Mouse (Mus musculus) urinary bladder, postnatal 4 days (tissue): Measurements from ENCODE around the gene Faim.
A peak's percentile ranks its signal among the peaks of the same experiment; 100 is the strongest.

Experiments
- DNase-seq, 2 experiments: peaks; one replicate each; pipeline ENCODE4 v3.0.0; 2021 to 2022; ENCODE audit warnings: low spot score in 2 of 2

Gene Faim

DNA sequence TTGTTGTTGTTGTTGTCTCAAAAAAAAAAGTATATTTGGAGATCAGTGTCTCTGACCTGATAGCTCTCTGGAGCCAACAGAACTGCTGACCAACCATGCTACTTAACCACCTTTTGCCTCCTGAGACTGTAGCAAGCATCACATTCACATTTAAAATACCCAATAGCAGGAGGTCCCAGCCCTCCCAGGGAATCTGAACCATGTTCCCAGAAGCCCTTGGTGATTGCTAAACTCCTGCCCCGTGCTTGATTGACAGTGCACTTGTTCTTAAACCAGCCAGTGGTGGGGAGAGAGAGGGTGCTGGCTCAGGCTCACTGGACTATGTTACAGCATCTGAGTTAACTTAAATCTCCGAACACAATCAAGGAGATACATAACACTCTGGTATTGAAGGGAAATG, 11.3 kb upstream of the Faim start:
- DNase-seq, result no peak

DNA sequence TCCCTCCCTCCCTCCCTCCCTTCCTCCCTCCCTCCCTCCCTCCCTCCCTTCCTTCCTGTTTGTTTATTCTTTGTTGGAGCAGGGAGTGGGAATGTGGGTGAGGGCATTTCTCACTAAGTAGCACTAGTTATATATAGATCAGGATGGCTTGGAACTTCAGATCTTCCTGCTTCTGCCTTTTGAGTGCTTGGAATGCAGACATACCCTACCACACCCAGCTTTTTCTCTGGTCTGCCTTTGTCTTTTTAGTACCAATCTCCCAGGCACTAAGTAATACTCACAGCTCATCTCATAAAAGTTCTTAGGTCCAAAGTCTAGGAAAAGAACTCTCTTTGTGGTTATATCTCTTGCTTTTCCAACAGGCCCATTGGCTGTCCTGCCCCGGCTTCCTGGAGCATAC, 10.1 kb upstream of the Faim start:
- DNase-seq, result no peak

DNA sequence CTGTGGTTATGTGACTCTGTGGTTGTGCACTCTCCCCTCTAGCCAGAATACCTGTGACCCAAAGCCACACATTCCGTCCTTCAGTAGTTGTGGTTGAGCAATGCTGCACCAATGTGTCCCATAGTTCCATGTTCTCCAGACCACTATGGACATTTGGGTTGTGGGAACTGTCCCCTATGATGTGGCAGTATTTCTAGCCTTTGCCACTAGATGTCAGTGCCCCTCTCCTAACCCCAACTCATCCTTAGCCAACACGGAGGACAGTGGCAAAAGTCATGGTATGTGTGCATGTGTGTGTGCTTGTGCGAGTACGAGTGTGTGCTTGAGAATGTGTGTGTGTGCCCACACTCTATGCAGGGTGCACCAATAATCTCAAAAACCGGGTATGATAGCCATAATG, 9.7 kb upstream of the Faim start:
- DNase-seq, result no peak

DNA sequence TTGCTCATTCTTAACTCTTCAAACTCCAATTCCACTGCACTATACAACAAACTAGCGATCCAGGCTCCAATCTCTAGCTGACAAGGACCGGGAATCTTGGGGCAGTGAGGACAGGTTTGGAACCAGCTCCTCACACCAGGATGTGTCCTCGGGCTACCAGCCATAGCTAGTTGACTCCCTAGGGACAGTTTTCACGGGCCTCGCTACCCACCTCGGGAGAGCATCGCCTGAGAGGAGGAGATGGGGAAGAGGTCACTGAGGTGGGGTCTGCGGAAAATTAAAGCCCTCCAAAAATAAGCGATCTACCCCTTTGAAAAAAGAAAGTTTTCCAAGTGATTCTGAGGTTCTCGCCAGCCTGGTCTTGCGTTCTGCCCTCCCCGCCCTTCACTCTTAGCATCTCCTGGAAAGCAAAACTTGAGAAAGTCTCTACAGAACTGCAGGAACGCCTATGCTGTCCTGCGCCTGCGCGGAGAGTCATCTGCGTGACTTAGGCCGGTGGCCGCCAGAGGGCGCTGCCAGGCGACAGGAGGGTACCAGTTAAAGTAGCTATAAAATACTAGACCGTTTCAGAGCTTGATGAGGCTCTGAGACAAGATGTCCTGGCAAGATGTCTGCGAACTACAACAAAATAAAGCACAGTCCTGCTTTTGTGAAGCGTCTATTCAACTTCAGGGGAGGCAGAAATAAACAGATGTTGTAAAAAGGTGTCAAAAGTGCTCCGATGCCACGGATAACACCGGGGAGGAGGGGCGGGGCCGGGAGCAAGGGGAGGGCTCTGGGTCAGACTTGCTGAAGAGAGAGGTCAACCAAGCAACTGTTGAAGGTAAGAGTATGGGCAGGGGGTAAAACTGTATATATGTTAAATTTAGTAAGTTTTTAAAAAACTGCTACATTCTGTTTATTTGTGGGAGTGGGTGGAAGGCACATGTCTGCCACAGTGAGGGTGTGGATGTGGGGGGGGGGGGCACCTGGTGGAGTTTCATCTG, 6.4 kb upstream of the Faim start:
- peak; percentile 76 to 90 for DNase-seq

DNA sequence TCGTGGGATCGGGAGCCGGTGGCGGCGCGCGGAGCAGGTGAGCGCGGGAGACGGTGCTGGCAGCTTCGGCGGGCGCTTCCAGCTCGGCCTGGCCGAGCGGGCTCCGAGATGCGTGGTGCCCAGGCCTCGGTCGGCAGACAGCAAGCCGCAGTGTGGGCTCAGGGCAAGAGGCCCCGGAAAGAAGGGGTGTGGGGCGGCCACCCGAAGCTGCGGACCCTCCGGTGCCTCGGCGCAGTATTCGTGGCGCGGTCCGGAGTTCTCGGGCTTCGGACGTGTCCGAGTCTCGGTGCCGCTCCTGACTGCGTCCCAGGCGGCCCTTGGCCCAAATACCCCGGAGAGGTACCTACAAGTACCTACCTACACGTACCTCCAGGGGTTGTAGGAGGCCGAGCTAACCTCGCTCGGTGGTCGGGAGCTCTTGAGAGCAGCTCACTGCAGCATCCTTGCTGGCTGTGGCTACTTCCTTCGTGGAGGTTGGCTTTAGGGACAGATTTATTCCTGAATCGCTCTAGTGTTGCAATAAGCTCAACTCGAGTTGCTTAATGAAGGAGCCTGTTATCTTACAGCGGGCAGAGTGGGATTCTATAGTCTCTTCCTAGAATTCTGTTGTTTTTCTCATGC, 413 bp downstream of the Faim start:
- DNase-seq, result no peak

DNA sequence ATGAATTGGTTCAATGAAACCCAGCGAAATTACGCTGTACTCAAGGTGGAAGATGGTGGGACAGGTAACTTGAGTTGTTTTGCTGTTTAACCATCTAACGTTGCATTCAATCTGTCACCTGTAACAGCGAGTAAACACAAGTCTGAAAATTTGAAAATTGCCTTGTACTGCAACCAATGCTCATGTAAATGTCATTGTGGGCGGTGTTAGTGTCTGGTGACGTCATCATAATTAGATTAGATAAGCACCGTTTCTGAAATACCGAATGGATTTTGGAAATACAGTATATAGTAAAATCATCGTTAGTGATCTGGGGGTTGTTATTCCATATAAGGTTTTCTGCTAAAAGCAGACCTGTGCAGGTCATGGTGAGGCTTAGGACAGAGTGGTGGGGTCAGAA, 958 bp downstream of the Faim start:
- DNase-seq, result no peak

DNA sequence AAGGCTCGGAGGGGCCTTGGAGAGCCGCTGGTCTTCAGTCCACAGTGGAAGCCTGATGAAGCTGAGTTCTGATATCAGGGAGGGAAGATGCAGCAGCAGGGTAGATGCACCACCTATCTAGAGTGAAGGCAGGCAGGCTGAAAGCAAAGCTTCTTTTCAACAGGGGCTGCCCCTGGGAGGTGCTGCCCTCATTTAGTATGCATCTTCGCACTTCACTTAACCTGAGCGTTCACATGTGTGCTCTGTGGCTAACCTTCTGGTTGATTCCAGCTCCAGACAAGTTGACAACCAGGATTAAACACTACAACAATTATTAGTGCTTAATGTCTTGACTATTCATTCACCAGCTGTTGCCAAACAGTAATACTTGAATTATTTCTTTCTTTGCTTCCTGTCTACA, 7.9 kb downstream of the Faim start:
- no peak for DNase-seq

DNA sequence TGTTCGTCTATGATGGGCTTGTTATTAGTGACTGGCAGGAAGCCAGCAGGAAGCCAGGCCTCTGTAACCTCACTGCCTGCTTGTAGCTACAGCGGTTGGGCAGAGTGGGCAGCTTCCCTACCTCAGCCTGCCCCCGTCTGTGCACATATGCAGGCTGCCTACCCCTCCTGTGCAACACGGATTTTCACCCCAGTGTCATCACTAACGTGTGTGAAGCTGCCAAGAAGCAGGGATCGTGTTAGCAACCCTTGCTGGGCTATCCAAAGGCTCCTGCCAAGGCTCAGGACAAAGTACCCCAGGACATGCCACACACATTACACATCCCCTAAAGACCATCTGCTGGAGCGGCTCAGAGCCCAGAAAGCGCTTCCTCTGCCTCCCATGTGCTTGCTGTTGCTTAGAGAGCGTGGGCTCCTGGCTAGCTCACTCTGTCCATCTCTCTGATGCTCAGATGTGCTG, 13.7 kb downstream of the Faim start:
- no peak for DNase-seq

DNA sequence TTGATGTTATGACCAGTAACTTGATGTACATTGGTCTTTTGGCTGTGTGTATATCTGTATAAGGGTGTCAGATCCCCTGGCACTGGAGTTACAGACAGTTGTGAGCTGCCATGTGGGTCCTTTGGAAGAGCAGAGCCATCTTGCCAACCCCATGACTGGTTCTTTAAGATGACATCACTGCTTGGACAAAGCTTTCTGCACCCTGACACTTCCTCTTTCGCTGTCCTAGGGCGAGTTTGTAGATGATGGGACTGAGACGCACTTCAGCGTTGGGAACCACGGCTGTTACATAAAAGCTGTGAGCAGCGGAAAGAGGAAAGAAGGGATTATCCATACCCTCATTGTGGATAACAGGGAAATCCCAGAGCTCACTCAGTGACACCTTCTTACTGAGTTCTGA, 15.2 kb downstream of the Faim start:
- no peak for DNase-seq

DNA sequence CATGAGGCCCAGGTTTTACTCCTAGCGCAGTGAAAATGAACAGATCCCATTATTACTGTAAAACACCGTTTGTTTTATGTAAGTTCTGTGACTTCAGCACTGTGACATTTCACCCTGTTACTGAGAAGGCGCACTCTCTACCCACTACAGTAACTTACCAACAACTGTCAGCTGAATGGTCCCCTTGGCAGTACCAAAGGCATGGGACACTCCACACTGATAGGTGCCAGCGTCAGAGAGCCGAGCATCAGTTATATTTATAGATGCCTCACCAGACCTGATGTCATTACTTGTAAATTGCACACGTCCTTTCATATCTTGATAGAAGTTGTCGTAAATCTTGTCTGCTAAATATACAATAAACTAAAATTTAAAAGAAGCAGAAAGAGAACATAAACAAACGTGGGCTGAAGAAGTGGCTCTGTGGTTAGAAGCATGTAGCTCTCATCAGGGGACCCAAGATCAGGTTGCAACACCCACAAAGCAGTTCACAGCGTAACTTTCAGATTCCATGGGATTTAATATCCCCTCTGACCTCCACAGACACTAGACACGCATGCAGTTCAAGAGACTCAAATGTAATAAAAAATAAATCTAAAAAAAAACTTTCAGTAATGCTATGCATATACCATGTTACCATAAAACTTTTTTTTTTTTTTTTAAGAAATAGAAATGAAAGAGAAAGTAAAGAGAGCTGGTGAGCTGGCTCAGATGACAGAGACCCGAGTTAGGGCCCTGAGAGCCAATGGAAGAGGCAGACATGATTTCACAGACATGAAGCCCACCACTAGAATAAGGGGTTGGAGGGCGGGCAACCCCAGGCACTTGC, 23.1 kb downstream of the Faim start:
- DNase-seq, result no peak

DNA sequence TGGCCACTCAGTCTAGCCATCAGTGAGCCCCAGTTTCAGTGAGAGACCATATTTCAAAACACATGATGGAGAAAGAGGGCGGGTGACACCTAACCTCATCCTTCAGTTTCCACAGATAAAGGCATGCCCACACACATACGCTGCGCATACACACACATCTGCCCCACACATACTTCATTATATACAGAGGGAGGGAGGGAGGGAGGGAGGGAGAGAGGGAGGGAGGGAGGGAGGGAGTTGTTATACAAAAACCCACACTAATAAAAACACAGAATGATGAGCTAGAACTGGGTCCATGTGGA, 23.7 kb downstream of the Faim start:
- no peak for DNase-seq

DNA sequence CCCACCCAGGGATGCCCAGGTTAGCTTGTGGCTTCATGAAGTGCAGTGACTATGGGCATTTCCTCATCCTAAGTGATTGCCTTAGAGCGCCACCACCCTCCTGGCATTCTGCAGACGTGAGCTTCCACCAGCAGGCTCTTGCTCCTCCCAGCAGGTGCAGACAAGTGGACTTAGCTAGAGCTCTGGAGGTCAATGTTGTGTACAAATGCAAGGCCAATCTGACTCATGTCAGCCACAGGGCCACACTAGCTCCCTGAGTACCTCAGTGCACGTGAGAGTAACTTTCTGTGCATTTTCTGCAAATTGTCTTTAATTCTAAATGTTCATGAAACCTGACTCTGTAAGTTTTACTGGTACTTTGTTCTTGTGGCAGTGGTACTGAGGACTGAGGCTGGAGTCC, 30.1 kb downstream of the Faim start:
- DNase-seq, result no peak

DNA sequence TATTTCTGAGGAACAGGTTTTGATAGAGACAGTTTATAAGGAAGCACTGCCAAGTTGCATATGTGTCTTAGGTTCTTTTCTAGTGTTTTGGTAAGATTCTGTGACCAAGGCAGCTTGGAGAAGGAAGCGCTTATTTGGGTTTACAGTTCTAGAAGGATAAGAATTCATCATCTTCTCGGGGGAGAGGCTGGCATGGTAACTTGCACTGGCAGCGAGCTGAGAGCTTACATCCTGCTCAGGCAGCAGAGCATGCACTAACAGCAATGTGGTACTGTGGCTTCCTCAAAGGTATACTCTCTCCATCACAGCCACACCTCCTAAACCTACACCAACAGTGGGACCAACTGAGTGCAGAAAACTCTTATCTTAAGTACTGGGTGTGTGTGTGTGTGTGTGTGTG, 30.6 kb downstream of the Faim start:
- DNase-seq, result no peak

DNA sequence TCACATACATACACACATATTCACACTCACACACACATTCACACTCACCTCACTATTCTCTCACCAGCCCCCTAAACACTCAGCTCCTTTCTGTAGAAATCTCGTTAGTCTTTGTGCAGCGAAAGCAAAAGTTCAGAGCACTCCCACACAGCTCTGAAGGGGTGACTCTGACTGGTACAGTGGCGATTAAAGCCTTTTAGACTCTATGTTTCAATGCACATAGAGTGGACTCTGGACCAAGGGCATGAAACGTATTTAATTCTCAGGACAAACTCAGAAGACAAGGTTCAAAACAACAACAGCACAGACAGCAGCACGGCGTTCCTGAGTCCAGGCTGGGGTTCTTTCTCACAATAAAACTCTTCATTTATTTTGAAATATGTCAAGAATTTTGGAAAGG, 31.5 kb downstream of the Faim start:
- no peak for DNase-seq

DNA sequence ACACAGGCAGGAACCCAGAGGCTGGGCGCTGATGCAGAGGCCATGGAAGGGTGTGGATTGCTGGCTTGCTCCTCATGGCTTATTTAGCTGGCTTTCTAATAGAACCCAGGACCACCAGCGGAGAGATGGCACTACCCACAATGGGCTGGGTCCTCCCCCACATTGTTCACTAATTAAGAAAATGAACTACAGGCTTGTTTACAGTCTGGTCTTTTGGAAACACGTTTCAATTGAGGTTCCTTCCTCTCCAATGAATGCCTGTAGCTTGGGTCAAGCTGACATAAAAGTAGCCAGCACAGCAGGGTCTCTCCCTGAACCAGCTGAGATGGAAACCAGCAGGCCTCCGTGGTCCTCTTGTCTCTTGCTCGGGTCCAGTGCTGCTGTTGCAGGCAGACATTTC, 35.0 kb downstream of the Faim start:
- no peak for DNase-seq

DNA sequence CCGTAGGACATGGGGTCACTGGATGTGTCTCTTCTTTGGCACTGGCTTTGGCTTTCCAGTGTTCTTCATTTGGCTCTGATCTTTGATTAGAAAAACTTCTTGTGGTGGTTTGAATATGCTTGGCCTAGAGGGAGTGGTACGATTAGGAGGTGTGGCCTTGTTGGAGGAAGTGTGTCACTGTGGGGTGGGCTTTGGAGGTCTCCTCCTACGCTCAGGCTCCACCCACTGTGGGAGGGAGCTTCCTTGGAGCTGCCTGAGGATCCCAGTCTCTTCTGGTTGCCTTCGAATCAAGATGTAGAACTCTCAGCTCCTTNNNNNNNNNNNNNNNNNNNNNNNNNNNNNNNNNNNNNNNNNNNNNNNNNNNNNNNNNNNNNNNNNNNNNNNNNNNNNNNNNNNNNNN, 35.6 kb downstream of the Faim start:
- DNase-seq, result no peak

DNA sequence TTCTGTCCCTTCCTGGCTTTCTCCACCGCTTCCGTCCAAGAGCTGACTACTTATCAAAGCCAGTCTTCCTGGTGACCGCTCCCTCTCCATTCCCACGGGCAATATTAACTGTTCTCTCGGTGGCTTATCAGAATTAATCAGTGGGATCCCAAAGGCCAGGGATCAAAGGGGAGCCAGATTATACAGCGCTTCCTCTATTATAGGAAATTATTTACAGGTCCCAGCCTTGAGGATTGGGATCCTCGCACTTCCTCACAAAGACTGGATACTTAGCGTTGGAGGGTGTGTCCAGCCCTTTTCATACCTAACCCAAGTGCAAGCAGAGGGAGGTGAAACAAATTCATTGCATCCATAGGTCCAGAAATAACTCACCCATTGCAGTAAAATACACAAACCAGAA, 45.9 kb downstream of the Faim start:
- DNase-seq, result no peak

DNA sequence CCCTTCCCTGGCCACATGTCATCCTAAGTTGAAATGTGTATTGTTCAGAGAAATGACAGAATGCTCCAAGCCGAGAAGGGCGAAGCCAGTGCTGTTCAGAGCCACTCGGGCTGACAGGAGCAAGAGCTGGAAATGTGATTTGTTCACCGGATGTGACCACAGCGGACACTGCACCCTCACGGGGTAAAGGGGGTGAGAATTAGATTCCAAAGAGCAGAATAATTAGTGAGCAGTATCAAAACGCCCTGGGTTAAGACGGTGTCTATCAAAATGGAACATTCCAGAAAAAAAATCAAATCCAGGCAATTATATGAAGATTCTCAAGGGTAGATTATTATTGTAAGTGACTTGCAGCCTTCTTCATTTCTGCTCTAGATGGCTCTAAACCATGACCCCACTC, 47.9 kb downstream of the Faim start:
- DNase-seq, result no peak

DNA sequence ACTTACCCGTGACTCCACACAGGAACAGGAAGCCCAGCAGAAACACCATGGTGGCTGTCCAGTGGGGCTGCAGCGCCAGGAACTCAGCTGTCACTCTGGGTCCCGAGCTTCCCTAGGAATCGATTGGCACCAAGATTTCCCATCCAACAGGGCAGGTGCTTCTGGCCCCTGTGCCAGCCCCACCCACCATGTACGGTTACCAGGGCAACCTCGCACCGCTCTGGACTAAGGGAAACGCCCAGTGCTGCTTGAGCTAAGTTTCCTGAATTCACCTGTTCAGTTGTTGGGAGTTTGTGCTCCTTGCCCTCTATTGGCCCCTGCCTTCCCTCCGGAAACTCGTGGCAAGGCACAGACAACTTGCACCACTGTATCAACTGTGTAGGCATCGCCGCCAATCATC, 49.4 kb downstream of the Faim start, which contains the start of gene Gm1123:
Gene Gm1123, minus strand, starts transcription at position 141 of the 400 bp plus-strand sequence.
- no peak for DNase-seq

DNA sequence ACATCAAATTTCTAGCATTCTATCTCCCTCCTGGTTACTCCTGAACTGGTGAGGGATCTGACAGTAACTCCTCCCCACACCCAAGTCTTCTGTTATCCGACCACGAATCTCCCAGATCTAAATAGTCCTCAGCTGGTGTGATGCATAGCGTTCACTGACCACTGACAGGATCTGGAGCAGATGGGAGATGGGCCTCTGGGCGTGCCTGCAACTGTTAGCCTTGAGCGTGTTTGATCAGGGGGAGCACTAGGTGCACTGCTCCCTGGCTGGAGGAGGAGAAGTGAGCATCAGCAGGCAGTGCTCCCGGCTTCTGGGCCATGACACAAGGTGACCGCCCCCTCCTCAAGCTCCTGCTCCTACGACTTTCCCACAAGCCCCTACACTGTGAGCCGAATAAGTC, 55.8 kb downstream of the Faim start:
- peak in 1 of 2 experiments; percentile 47 for DNase-seq

DNA sequence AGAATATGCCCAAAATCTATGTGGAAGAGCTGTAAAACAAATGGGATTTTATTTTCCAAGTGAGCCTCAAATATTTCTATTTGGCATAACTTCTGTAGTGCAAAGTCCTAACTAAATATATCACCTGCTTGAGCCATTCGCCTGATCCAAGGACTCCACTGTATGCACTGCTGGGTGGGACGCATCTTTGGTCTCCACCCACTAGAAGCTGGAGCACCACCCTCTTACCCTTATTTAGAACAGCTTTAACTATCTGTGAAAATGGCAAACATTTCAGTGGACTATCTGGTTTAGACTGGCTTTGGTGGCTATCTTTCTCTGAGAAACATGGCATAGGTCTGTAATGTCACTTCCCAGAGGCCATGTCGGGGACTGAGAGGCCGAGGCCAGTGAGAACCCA, 56.5 kb downstream of the Faim start:
- DNase-seq, result no peak

DNA sequence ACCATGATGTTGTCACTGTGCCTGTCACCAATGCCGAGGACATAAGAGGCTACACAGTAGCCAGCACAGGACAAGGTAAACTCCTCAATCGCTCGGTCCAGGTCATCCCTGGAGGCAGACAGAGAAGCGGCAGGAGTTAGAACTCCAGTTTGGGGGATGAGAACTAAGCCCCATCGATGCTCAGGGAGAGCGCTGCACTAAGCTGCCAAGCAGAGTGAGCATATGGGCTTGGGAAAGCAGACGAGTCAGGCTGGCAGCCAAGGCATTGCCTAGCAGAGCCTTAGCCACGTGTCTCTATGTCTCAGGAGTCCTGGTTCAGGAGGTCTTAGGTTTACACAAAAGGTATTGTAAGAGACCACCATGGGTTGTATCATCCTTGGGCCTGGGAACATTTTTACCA, 58.6 kb downstream of the Faim start:
- no peak for DNase-seq
